Mouse (Mus musculus) hematopoietic stem cell, adult 5-6 weeks (primary cell): ENCODE measurements around the gene Bpifa5. TPM values are rescaled to one million over a fixed set of nuclear protein-coding genes. Genes with fewer than 3 reads are reported as not detected.

Experiments
- ATAC-seq, 2 experiments: fragments of 125-278 bp in 1 of 2; replicated peaks in 1 of 2; 2 replicates each; pipeline ENCODE4 v1.8.0; 2016 to 2017; ENCODE audit warnings: inconsistent platforms in 2 of 2, mild to moderate bottlenecking in 2 of 2, moderate number of reproducible peaks in 2 of 2, low read depth in 1 of 2, moderate TSS enrichment in 1 of 2; ENCODE audit not compliant: low FRiP score in 2 of 2, poor library complexity in 2 of 2, severe bottlenecking in 2 of 2, insufficient read depth in 1 of 2, low TSS enrichment in 1 of 2
- total RNA-seq: library from RNA; stranded (forward); fragments of 172-1452, 232-1000 nt; gene quantifications from 2 replicates; pipeline ENCODE4 v1.2.3, GENCODE M21; 2017

The Bpifa5 gene
- total RNA-seq, 1 experiment from 2014 or later = not detected

- no peak for ATAC-seq
These were observed 30.7 kb downstream of the Bpifa5 start for GRCm38 (mm10) chr2:154193071-154193470.

- no peak for ATAC-seq
These were observed 31.6 kb downstream of the Bpifa5 start for GRCm38 (mm10) chr2:154193994-154194504.

DNA sequence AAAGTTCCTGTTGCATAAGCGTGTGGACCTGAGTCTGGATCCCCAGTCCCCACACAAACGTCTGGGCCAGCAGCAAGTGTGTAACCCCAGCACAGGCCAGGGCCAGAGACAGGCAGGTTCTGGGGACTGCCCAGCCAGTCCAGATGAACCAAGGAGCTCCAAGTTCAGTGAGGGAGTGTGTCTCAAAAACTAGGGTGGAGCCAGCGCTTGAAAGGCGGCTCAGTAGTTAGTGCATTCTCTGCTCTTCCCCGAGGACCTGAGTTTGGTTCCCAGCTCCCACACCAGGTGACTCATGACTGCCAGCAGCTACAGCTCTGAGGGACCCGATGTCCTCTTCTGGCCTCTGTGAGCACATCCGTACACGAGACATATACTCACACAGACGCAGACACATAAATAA lies 34.6 kb downstream of the Bpifa5 start:
- ATAC-seq = no peak

DNA sequence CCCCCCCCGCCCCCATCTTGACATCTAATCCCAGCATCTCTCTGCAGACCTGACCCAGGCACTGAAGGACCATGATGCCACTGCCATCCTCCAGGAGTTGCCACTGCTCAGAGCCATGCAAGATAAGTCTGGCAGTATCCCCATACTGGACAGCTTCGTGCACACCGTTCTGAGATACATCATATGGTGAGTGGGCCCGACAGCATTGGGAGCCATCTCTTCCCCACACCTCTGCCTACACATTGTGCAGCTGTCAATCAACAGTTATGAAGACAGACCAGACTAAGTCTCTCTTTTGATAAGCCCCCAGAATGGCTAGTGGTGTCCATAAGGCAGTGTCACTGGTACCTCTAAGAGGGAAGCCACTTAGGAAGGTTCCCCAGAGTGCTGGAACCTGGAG lies 42.2 kb downstream of the Bpifa5 start:
- no peak for ATAC-seq

DNA sequence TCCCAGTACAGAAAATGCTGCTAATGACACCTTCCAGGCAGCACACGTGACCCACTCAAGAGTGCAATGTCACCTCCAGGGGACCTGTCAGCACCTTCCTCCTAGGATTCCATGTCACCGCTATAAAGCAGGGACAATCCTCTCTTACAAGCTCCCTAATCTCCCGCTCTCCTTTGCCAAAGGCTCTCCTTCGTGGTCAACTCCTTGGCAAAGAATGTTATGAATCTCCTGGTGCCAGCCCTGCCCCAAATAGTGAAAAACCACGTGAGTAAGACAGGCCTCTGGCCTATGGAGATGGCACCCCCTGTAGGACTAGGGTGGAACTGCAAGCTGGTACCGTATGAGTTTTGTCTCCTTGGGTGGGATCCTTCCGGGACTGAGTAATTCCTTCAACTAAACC lies 44.5 kb downstream of the Bpifa5 start:
- ATAC-seq = peak in 1 of 2 experiments; percentile 42; a peak in 1 of 4 replicates

DNA sequence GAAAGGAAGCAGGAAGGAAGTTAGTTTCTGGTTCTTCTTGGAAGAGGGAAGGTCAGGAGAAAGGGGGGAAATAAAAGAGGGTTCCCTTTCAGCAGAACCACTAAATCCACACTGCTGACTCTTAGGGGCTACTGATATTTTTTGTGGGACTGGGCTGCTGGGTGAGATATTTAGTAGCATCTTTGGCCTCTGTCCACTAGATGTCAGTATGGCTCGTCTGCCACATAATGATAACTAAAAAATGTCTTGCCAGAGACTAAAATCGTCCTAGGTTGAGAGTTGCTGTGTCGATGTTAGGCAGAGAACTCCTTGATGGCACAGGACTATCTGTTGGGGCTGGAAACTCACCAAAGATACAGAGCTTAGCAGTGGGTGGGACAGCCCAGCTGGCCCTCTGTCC lies 46.7 kb downstream of the Bpifa5 start:
- ATAC-seq = peak in 1 of 2 experiments; percentile 33; a peak in 2 of 4 replicates

- ATAC-seq = no peak
These were observed 48.7 kb downstream of the Bpifa5 start for GRCm38 (mm10) chr2:154211121-154211520.

- ATAC-seq = no peak
These were observed 49.5 kb downstream of the Bpifa5 start for GRCm38 (mm10) chr2:154211881-154212280.

- ATAC-seq = peak; percentile 81 to 91
These were observed 52.8 kb downstream of the Bpifa5 start for GRCm38 (mm10) chr2:154215191-154215590.

Other genes starting within 250 kb of the Bpifa5 start
- not detected in 2 replicates for gene Bpifb3, start 244.4 kb upstream of the Bpifa5 start, total RNA-seq
- gene Bpifb4, start 224.4 kb upstream of the Bpifa5 start, total RNA-seq = not detected in 2 replicates
- gene Bpifa6, start 187.7 kb upstream of the Bpifa5 start, total RNA-seq = not detected in 2 replicates
- not detected in 2 replicates for gene Bpifa2, start 154.3 kb upstream of the Bpifa5 start, total RNA-seq
- gene Bpifa3, start 32.3 kb upstream of the Bpifa5 start, total RNA-seq = not detected in 2 replicates
- gene Bpifa1, start 19.7 kb upstream of the Bpifa5 start, total RNA-seq = not detected in 2 replicates
- gene Bpifb1, start 28.2 kb downstream of the Bpifa5 start, total RNA-seq = not detected in 2 replicates
- 2.9 and 3.3 TPM in 2 replicates for gene Bpifb5, start 61.1 kb downstream of the Bpifa5 start, total RNA-seq
- not detected in 2 replicates for gene Bpifb9a, start 95.2 kb downstream of the Bpifa5 start, total RNA-seq
- gene Bpifb9b, start 144.6 kb downstream of the Bpifa5 start, total RNA-seq = not detected in 2 replicates
- 22.8 and 26.2 TPM in 2 replicates for gene Cdk5rap1, start 210.4 kb downstream of the Bpifa5 start, total RNA-seq
- gene Snta1, start 245.5 kb downstream of the Bpifa5 start, total RNA-seq = 0.69 TPM in 1 of 2 replicates, not detected in the other